Mouse (Mus musculus) gonadal fat pad, adult 2 months (tissue): ENCODE data around the gene Efnb1. TPM values are rescaled to one million over a fixed set of nuclear protein-coding genes. Genes with fewer than 3 reads are reported as not detected.

Experiments used
- DNase-seq: peaks from one replicate; pipeline ENCODE4 v3.0.0-alpha.2; 2012; ENCODE audit warnings: low read depth
- polyA plus RNA-seq: library from polyadenylated mRNA; depleted of rRNA; stranded (reverse); fragments of >200 nt; gene quantifications from 2 replicates; pipeline ENCODE4 v1.2.3, GENCODE M21; 2012; rRNA removed

Gene Efnb1
- polyA plus RNA-seq, 1 experiment, result 28.7 TPM

DNA sequence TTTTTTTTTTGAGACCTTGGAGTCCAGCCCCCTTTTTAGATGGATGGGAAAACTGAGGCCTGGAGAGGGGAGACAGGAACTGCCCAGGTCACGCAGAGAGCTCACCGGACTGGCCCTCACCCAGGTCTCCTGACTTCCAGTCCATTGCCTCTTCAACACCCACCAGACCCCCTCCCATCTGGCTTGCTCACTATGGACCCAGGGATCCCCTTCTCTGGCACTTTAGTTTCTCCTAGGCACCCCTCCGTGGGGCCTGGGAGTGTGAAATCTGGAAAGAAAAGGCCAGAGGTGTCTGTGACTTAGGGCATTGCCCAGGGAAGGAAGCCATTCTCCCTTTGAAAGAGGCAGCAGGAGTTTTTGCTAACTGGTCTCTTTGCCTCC lies 17.3 kb downstream of the Efnb1 start:
- no peak for DNase-seq

DNA sequence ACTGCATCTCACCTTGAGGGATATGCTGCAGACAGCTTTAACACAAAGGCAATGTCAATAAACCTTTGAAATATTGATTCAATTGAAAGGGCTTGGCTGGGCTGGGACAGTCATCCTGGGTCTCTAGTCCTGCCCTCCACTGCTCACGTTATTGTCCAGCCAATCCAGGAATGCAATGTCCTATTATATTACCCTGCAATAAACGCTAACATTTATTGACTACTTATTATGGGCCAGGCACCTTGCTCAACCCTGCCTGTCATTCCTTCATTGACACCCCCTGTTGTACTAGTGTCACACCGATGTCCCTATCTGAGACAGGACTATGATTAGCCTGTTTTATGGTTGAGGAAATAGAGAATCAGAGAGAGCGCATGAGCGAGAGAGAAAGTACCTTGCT lies 18.4 kb downstream of the Efnb1 start:
- DNase-seq, result no peak

DNA sequence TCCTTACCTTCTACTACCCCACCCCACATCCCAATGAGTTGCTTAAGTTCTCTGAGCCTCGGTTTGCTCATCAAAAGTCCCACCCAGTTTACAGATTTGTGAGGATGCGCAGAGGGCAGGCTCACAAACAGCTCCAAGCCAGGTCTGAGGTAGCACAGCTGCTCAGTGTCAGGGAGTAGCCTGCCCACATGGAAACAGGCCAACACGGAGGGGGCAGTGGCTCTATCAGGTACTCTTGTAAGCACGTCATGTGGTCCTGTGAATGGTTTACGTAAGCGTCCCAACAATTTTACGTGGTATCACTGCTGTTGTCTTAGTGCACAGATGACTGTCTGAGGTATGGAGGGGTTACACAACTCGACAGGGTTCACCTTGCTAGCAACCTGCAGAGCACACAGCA lies 23.1 kb downstream of the Efnb1 start:
- no peak for DNase-seq

DNA sequence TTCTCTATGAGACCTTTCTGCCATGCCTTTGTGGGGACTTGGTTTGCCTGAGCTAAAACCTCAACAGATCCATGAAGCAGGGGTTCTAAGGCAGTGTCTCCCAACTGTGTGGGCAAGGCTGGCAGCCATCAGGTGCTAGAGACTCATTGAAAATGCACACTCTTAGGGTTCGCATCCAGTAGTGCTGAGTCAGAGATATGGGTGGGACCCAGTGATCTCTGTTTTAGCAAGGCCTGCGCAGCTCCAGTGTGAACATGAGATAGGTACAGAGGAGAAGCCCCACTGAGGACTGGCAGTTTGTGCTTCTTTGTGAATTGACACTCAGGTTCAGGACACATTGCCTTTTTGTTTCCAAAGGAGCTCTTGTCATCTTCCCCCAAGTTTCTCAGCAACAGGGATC lies 28.2 kb downstream of the Efnb1 start:
- DNase-seq, result no peak

DNA sequence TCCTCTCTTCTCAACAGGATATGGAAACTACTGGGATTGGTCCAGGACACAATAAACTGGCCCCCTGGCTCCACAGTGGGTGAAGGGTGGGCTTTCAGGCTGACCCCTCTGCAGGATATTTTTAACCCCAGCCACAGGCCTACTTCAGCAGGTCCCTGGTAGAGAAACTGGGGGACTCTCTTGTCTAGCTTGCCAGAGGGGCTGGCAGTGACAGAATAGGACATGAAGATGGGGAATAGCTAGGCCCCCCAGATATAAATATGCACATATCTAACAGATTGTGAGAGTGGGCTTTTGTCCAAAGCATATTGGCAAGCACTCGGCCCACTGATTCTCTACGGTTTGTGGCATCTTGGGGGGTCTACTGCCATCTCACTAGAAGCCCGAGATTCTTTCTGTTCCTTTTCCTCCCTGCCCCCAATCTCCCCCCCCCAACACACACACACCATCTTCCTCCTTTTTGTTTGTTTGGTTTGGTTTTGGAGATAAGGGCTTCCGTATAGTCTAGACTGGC lies 29.0 kb downstream of the Efnb1 start:
- DNase-seq, result no peak

DNA sequence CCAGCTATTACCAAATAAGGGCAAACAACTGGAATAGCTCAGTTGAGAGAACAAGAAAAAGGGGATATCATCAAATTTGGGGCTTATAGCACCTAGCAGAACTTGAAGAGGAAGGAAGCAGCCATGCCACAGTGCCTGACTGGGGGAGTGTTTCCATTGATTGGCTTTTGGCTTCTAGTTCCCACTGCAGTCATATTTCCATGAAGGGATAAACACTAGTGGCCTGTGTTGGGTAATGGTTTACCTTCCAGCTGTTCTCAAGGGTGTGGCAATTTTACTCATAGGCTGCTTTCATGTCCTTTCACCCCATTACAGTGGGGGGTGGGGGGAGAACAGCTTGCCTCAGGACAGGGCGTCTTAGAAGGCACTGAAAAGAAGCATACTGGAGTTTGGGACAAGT lies 31.1 kb downstream of the Efnb1 start:
- DNase-seq, result no peak

GRCm38 (mm10) chrX:99167550-99167949 lies 31.6 kb downstream of the Efnb1 start:
- DNase-seq, result no peak

GRCm38 (mm10) chrX:99172301-99172700 lies 36.4 kb downstream of the Efnb1 start:
- DNase-seq, result no peak

DNA sequence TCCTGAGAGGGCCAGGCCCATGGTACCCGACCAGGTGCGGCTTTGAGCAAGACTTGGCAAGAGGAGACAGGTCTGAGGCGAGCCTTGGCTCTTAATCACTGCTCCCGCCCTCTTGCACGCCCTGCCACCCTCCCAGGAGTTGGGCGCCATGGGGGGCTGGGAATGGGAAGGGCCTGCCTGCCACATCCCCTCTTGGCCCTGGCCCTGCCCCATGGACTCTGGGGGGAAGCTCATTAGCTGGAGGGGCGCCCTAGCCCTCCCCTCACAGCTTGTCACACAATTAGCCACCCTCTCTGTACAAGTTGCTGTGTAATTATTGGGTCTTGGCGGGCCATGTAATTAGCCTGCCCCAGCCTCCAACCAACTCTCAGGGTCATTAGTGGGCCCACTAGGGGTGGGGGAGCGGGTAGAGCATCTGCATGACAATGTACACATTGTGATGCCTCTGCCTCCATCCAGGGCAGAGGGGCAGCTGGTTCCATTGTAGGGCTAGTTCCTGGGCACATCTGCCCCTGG lies 49.2 kb downstream of the Efnb1 start:
- no peak for DNase-seq

GRCm38 (mm10) chrX:99186497-99187435 lies 50.8 kb downstream of the Efnb1 start:
- DNase-seq, result no peak

DNA sequence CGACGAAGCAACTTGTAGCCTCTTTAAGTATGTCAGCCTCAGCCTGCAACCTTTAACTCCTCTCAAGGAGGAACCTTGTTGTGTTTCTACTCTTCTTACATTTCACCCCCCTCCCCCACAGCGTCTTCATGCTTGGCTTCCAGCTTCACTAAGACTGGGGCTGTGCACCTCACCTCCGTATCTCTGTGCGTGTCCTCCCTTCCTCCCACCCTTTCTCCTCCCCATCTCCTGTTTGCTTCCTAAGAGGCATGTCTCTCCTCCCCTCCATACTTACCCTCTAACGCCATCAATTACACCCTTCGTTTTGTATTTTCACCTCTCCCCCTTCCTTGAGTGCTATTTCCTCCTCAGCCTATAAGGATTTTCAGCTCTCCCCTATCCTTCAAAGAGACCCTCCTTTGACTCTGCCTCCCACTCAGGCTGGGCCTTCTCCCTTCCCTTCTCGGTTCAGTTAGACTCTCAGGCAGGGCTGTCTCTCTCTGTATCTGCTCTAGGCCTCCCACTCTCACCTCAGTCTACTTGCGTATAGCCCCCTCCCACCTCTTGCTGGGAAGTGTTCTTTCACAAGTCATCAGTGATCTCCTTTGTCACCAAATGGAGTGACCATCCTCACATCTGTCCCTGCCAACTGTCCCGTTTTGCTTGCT lies 55.6 kb downstream of the Efnb1 start:
- no peak for DNase-seq

- no peak for DNase-seq
Measured at GRCm38 (mm10) chrX:99196910-99197309, 61.0 kb downstream of the Efnb1 start.

GRCm38 (mm10) chrX:99198532-99198931 lies 62.6 kb downstream of the Efnb1 start:
- DNase-seq, result no peak

Other genes with a start within 250 kb of the Efnb1 start
- gene Ophn1, start 245.1 kb upstream of the Efnb1 start, polyA plus RNA-seq, result 6.5 and 8.4 TPM in 2 replicates
- gene Yipf6, start 199.8 kb upstream of the Efnb1 start, polyA plus RNA-seq, result 32.6 and 33.7 TPM in 2 replicates
- gene Stard8, start 132.9 kb upstream of the Efnb1 start, polyA plus RNA-seq, result 23.4 and 26.8 TPM in 2 replicates